Mouse (Mus musculus): ENCODE results near the gene Prr14. TPM values are rescaled to one million over a fixed set of nuclear protein-coding genes. Genes with fewer than 3 reads are reported as not detected.
"Not testable (repeated sequence)": the region's sequence is repeated elsewhere in the genome, so short reads cannot be mapped to it uniquely, and the experiment has no call there.

Prr14 gene
- 46.3 and 47.9 TPM in 2 replicates for polyA plus RNA-seq (2016; fragmentation: Nextera tagmentation; extraction: Ambion mirVana)

- H3K27ac ChIP-seq (replicated peaks); H3K27me3 ChIP-seq (replicated peaks; ENCODE audit: low read depth, poor library complexity, severe bottlenecking); H3K4me1 ChIP-seq; H3K9me3 ChIP-seq; H3K4me3 ChIP-seq; DNase-seq (ENCODE audit: low spot score): not testable (repeated sequence)
- peaks cover 92% of the 10 kb centered on the region for H3K36me3 ChIP-seq (replicated peaks)
- WGBS = 95% methylated on average over 8 of the region's 8 CpGs
Observed at GRCm38 (mm10) chr7:127459311-127459710, at the start of gene Prr14. Gene Prr14, plus strand, starts transcription at chr7:127459611.

GRCm38 (mm10) chr7:127411418-127411817 lies 48.0 kb upstream of the Prr14 start:
- 72% methylated on average over 2 of the region's 2 CpGs for WGBS
- H3K4me3 ChIP-seq = no peak overlapping the region

GRCm38 (mm10) chr7:127421388-127422191 lies 37.8 kb upstream of the Prr14 start, which contains the start of gene Zfp688:
Gene Zfp688, minus strand, starts transcription at chr7:127422068.
- Histone ChIP-seq H3K27me3 (replicated peaks; ENCODE audit: low read depth, poor library complexity, severe bottlenecking) (peaks cover 14% of the 10 kb centered on the region), H3K4me1 (peaks cover 15% of the 10 kb centered on the region), H3K36me3 (replicated peaks) (peaks cover 27% of the 10 kb centered on the region), H3K27ac (replicated peaks) (peak within 1 kb of the TSS; percentile 95), H3K9me3 (no peaks in the 10 kb centered on the region), H3K4me3 (peak within 1 kb of the TSS; percentile 90)
- DNase-seq (ENCODE audit: low spot score) = peak; percentile 95
- 2% methylated on average over 48 of the region's 48 CpGs for WGBS

More at GRCm38 (mm10) chr7:127411418-127411817, 48.0 kb upstream of the Prr14 start:
- Histone ChIP-seq H3K27me3 (replicated peaks; ENCODE audit: low read depth, poor library complexity, severe bottlenecking) (no peaks in the 10 kb centered on the region), H3K4me1 (peaks cover 5% of the 10 kb centered on the region), H3K27ac (replicated peaks) (no peak overlapping the region), H3K9me3 (no peaks in the 10 kb centered on the region), H3K36me3 (replicated peaks) (peaks cover 8% of the 10 kb centered on the region; the same call in 1 of the 2 replicates)
- no peak for DNase-seq (ENCODE audit: low spot score)

- Histone ChIP-seq H3K4me1 (peaks cover 15% of the 10 kb centered on the region), H3K27me3 (replicated peaks; ENCODE audit: low read depth, poor library complexity, severe bottlenecking) (peaks cover 14% of the 10 kb centered on the region), H3K4me3 (peak overlapping the region; percentile 90), H3K36me3 (replicated peaks) (peaks cover 23% of the 10 kb centered on the region), H3K27ac (replicated peaks) (peak overlapping the region; percentile 95), H3K9me3 (no peaks in the 10 kb centered on the region)
- no peak for DNase-seq (ENCODE audit: low spot score)
- WGBS = 2% methylated on average over 15 of the region's 15 CpGs
Observed at GRCm38 (mm10) chr7:127422247-127422646, 37.2 kb upstream of the Prr14 start.

- no peaks in the 10 kb centered on the region for H3K36me3 ChIP-seq (replicated peaks)
Observed at GRCm38 (mm10) chr7:127425291-127425690, 34.1 kb upstream of the Prr14 start.

GRCm38 (mm10) chr7:127425911-127426310 lies 33.5 kb upstream of the Prr14 start:
- Histone ChIP-seq H3K36me3 (replicated peaks) (no peaks in the 10 kb centered on the region), H3K27me3 (replicated peaks; ENCODE audit: low read depth, poor library complexity, severe bottlenecking) (peaks cover 14% of the 10 kb centered on the region), H3K27ac (replicated peaks) (no peak overlapping the region), H3K4me1 (peaks cover 14% of the 10 kb centered on the region), H3K4me3 (no peak overlapping the region), H3K9me3 (no peaks in the 10 kb centered on the region)
- WGBS = 83% methylated on average over 2 of the region's 2 CpGs
- DNase-seq (ENCODE audit: low spot score) = no peak

More at GRCm38 (mm10) chr7:127425291-127425690, 34.1 kb upstream of the Prr14 start:
- no peak for DNase-seq (ENCODE audit: low spot score)
- H3K27ac ChIP-seq (replicated peaks) = no peak overlapping the region
- H3K27me3 ChIP-seq (replicated peaks; ENCODE audit: low read depth, poor library complexity, severe bottlenecking) = peaks cover 14% of the 10 kb centered on the region
- WGBS = 91% methylated on average over 3 of the region's 3 CpGs
- peaks cover 15% of the 10 kb centered on the region for H3K4me1 ChIP-seq
- no peaks in the 10 kb centered on the region for H3K9me3 ChIP-seq
- no peak overlapping the region for H3K4me3 ChIP-seq

- H3K27me3 ChIP-seq (replicated peaks; ENCODE audit: low read depth, poor library complexity, severe bottlenecking) = peaks cover 14% of the 10 kb centered on the region
- DNase-seq (ENCODE audit: low spot score) = no peak
- peaks cover 9% of the 10 kb centered on the region for H3K4me1 ChIP-seq
- H3K4me3 ChIP-seq = no peak overlapping the region
- no peaks in the 10 kb centered on the region for H3K9me3 ChIP-seq
- no peak overlapping the region for H3K27ac ChIP-seq (replicated peaks)
- 72% methylated on average over 3 of the region's 3 CpGs for WGBS
- no peaks in the 10 kb centered on the region for H3K36me3 ChIP-seq (replicated peaks)
Observed at GRCm38 (mm10) chr7:127426354-127426753, 33.1 kb upstream of the Prr14 start.

- H3K27me3 ChIP-seq (replicated peaks; ENCODE audit: low read depth, poor library complexity, severe bottlenecking) = no peaks in the 10 kb centered on the region
- 93% methylated on average over 4 of the region's 4 CpGs for WGBS
- peaks cover 3% of the 10 kb centered on the region; the same call in 1 of the 2 replicates for H3K36me3 ChIP-seq (replicated peaks)
- no peak overlapping the region for H3K4me3 ChIP-seq
- no peak overlapping the region for H3K27ac ChIP-seq (replicated peaks)
- no peaks in the 10 kb centered on the region for H3K4me1 ChIP-seq
- no peak for DNase-seq (ENCODE audit: low spot score)
- H3K9me3 ChIP-seq = peaks cover 13% of the 10 kb centered on the region
Observed at GRCm38 (mm10) chr7:127435206-127435605, 24.2 kb upstream of the Prr14 start.

GRCm38 (mm10) chr7:127437724-127438123 lies 21.7 kb upstream of the Prr14 start:
- H3K4me1 ChIP-seq = no peaks in the 10 kb centered on the region
- peak; percentile 20 for DNase-seq (ENCODE audit: low spot score)
- WGBS = 83% methylated on average over 3 of the region's 3 CpGs
- H3K4me3 ChIP-seq = no peak overlapping the region
- H3K36me3 ChIP-seq (replicated peaks) = peaks cover 22% of the 10 kb centered on the region
- H3K9me3 ChIP-seq = peaks cover 13% of the 10 kb centered on the region
- H3K27me3 ChIP-seq (replicated peaks; ENCODE audit: low read depth, poor library complexity, severe bottlenecking) = no peaks in the 10 kb centered on the region
- H3K27ac ChIP-seq (replicated peaks) = no peak overlapping the region

- no peak for DNase-seq (ENCODE audit: low spot score)
- 89% methylated on average over 20 of the region's 20 CpGs for WGBS
- no peaks in the 10 kb centered on the region; the same call in 1 of the 2 replicates for H3K9me3 ChIP-seq
- H3K4me3 ChIP-seq = no peak overlapping the region
- H3K36me3 ChIP-seq (replicated peaks) = peaks cover 68% of the 10 kb centered on the region
- no peaks in the 10 kb centered on the region for H3K27me3 ChIP-seq (replicated peaks; ENCODE audit: low read depth, poor library complexity, severe bottlenecking)
- H3K4me1 ChIP-seq = peaks cover 9% of the 10 kb centered on the region
- no peak overlapping the region for H3K27ac ChIP-seq (replicated peaks)
Observed at GRCm38 (mm10) chr7:127443976-127444375, 15.4 kb upstream of the Prr14 start.

GRCm38 (mm10) chr7:127448521-127449300 lies 10.7 kb upstream of the Prr14 start, which contains the start of gene Zfp689:
Gene Zfp689, minus strand, starts transcription at chr7:127449158.
- peak within 1 kb of the TSS; percentile 93 for H3K4me3 ChIP-seq
- peak; percentile 92 for DNase-seq (ENCODE audit: low spot score)
- H3K4me1 ChIP-seq = peaks cover 45% of the 10 kb centered on the region
- H3K27ac ChIP-seq (replicated peaks) = peak within 1 kb of the TSS; percentile 99
- peaks cover 75% of the 10 kb centered on the region for H3K36me3 ChIP-seq (replicated peaks)
- H3K27me3 ChIP-seq (replicated peaks; ENCODE audit: low read depth, poor library complexity, severe bottlenecking) = no peaks in the 10 kb centered on the region
- whole genome bisulfite sequencing = under 1% methylated on average over 54 of the region's 54 CpGs
- H3K9me3 ChIP-seq = no peaks in the 10 kb centered on the region

- Histone ChIP-seq H3K9me3 (no peaks in the 10 kb centered on the region), H3K27me3 (replicated peaks; ENCODE audit: low read depth, poor library complexity, severe bottlenecking) (no peaks in the 10 kb centered on the region), H3K27ac (replicated peaks) (peak overlapping the region; percentile 99), H3K4me3 (peak overlapping the region; percentile 93), H3K4me1 (peaks cover 45% of the 10 kb centered on the region), H3K36me3 (replicated peaks) (peaks cover 73% of the 10 kb centered on the region)
- DNase-seq (ENCODE audit: low spot score) = no peak
- WGBS = 89% methylated on average over 7 of the region's 7 CpGs
Observed at GRCm38 (mm10) chr7:127449966-127450365, 9.4 kb upstream of the Prr14 start.

All from embryonic facial prominence, embryonic 10.5 days (tissue).